Mouse (Mus musculus): ENCODE measurements around the gene Tnrc18.

DNA sequence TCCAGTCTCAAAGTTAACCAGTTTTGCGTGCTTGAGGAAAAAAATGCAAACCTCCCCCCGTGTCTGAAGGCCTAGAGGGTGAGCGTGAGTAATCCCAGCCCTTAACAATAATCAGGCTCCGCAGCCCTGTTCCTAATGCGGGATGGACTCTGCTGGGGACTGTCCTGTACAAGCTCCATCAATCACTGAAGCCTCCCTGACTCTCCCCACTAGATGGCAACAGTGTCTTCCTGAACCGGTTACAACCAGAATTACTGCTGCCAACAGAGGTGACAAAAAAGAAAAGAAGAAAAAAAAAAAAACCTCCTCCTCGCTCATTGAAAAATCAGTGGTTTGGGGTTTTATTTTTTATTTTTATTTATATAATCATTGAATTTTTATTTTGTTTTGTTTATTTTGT is 49.5 kb downstream of the Tnrc18 start:
- TF ChIP-seq MYC (IDR thresholded peaks at IDR 0.05; ENCODE audit: low read depth, low read length): no peak
- TF ChIP-seq POLR2A (IDR thresholded peaks at IDR 0.05; ENCODE audit: low read depth, low read length): no peak
- TF ChIP-seq CTCF (conservative IDR thresholded peaks at IDR 0.05 in 1 of 2, IDR thresholded peaks at IDR 0.05 in 1 of 2; ENCODE audit: low read depth in 2 of 2, low read length in 2 of 2): peak in 1 of 2 experiments; percentile 85; a peak in 2 of 4 replicates
- no peak for TF ChIP-seq E2F4 (IDR thresholded peaks at IDR 0.05; ENCODE audit: insufficient replicate concordance, low read depth, low read length)
- no peak for TF ChIP-seq EP300 (IDR thresholded peaks at IDR 0.05; ENCODE audit: low read length)
- no peak for TF ChIP-seq MAX (IDR thresholded peaks at IDR 0.05; ENCODE audit: low read length)
- no peak for TF ChIP-seq UBTF (IDR thresholded peaks at IDR 0.05; ENCODE audit: low read depth, low read length)
- TF ChIP-seq CHD2 (IDR thresholded peaks at IDR 0.05; ENCODE audit: low read length): no peak

Data from CH12.LX (cell line).